Mouse (Mus musculus): ENCODE data around the gene Ccnf. TPM values are rescaled to one million over a fixed set of nuclear protein-coding genes. Genes with fewer than 3 reads are reported as not detected.

The Ccnf gene
- total and polyA plus RNA-seq, 3 experiments = 26.4 to 60.7 (median 40.1) TPM

GRCm38 (mm10) chr17:24174259-24174658, 77.0 kb downstream of the Ccnf start:
- H3K4me3 ChIP-seq (replicated peaks in 1 of 3; ENCODE audit: low read depth in 2 of 3, low read length in 2 of 3, poor library complexity in 1 of 3) = no peak overlapping the region
- no peaks in the 10 kb centered on the region for H3K27me3 ChIP-seq (replicated peaks)
- H3K4me2 ChIP-seq (ENCODE audit: insufficient read depth, low read depth, poor library complexity, severe bottlenecking) = no peak overlapping the region
- no peak overlapping the region for H3K27ac ChIP-seq (ENCODE audit: insufficient read depth, low read depth)
- no peaks in the 10 kb centered on the region for H3K79me2 ChIP-seq (replicated peaks; ENCODE audit: control insufficient read depth, extremely low read depth, insufficient read depth, poor library complexity, severe bottlenecking)
- no peak for DNase-seq (ENCODE audit: extremely low read depth)
- no peak for TF ChIP-seq ZNF384 (IDR thresholded peaks at IDR 0.05; ENCODE audit: low read depth, low read length)
- no peak for TF ChIP-seq POLR2AphosphoS2 (IDR thresholded peaks at IDR 0.05; ENCODE audit: low read depth, low read length)
- TF ChIP-seq CHD1 (IDR thresholded peaks at IDR 0.05; ENCODE audit: low read depth, low read length) = no peak
- TF ChIP-seq ZC3H11A (IDR thresholded peaks at IDR 0.05; ENCODE audit: low read depth, low read length) = no peak
- TF ChIP-seq MAZ (IDR thresholded peaks at IDR 0.05; ENCODE audit: low read depth, low read length) = no peak
- no peak for TF ChIP-seq RAD21 (IDR thresholded peaks at IDR 0.05; ENCODE audit: low read depth, low read length)
- TF ChIP-seq NRF1 (IDR thresholded peaks at IDR 0.05; ENCODE audit: low read depth, low read length) = no peak
- no peak for TF ChIP-seq ZMIZ1 (IDR thresholded peaks at IDR 0.05; ENCODE audit: low read depth, low read length)
- no peak for TF ChIP-seq USF1 (IDR thresholded peaks at IDR 0.05; ENCODE audit: low read depth, low read length)
- TF ChIP-seq ETS1 (conservative IDR thresholded peaks at IDR 0.05; ENCODE audit: low read depth, low read length) = no peak
- TF ChIP-seq CHD2 (IDR thresholded peaks at IDR 0.05; ENCODE audit: low read length) = no peak
- no peak for TF ChIP-seq CTCF (conservative IDR thresholded peaks at IDR 0.05 in 1 of 2, IDR thresholded peaks at IDR 0.05 in 1 of 2; ENCODE audit: low read depth in 2 of 2, low read length in 2 of 2)
- no peak for TF ChIP-seq NELFE (IDR thresholded peaks at IDR 0.05; ENCODE audit: low read depth, low read length)
- H3K9me3 ChIP-seq (replicated peaks; ENCODE audit: low read length) = no peaks in the 10 kb centered on the region
- in situ Hi-C loops (cut with MboI; ENCODE audit: low pct_ligation_motif_present, low pct_unique_long_range_greater_than_20kb, low sequenced_read_pairs) = no loop called here
- dilution Hi-C loops (cut with MboI; ENCODE audit: extremely low pct_ligation_motif_present, extremely low pct_unique_long_range_greater_than_20kb, low sequenced_read_pairs) = no loop called here
- peaks cover 13 to 37% of the 10 kb centered on the region in 2 experiments for H3K4me1 ChIP-seq (ENCODE audit: control insufficient read depth in 1 of 2, insufficient read depth in 2 of 2)
- H3K9ac ChIP-seq (ENCODE audit: insufficient read depth, low read depth) = no peak overlapping the region
- peaks cover 0 to 2% of the 10 kb centered on the region in 2 experiments for H3K36me3 ChIP-seq (replicated peaks in 1 of 2; ENCODE audit: control insufficient read depth in 1 of 2, insufficient read depth in 1 of 2, low read length in 1 of 2)

GRCm38 (mm10) chr17:24173423-24173822, 77.9 kb downstream of the Ccnf start:
- no peak overlapping the region for H3K27ac ChIP-seq (ENCODE audit: insufficient read depth, low read depth)
- peak; percentile 71 for DNase-seq (ENCODE audit: extremely low read depth)
- in situ Hi-C loops (cut with MboI; ENCODE audit: low pct_ligation_motif_present, low pct_unique_long_range_greater_than_20kb, low sequenced_read_pairs) = no loop called here

More at GRCm38 (mm10) chr17:24173423-24173822, 77.9 kb downstream of the Ccnf start:
- Histone ChIP-seq H3K4me1 (ENCODE audit: control insufficient read depth in 1 of 2, insufficient read depth in 2 of 2) (peaks cover 13 to 33% of the 10 kb centered on the region in 2 experiments), H3K4me3 (replicated peaks in 1 of 3; ENCODE audit: low read depth in 2 of 3, low read length in 2 of 3, poor library complexity in 1 of 3) (no peak overlapping the region), H3K4me2 (ENCODE audit: insufficient read depth, low read depth, poor library complexity, severe bottlenecking) (no peak overlapping the region), H3K27me3 (replicated peaks) (no peaks in the 10 kb centered on the region), H3K9me3 (replicated peaks; ENCODE audit: low read length) (no peaks in the 10 kb centered on the region), H3K9ac (ENCODE audit: insufficient read depth, low read depth) (no peak overlapping the region), H3K36me3 (replicated peaks in 1 of 2; ENCODE audit: control insufficient read depth in 1 of 2, insufficient read depth in 1 of 2, low read length in 1 of 2) (no peaks in the 10 kb centered on the region), H3K79me2 (replicated peaks; ENCODE audit: control insufficient read depth, extremely low read depth, insufficient read depth, poor library complexity, severe bottlenecking) (peaks cover 6% of the 10 kb centered on the region)
- peak; percentile 75 for TF ChIP-seq SMC3 (IDR thresholded peaks at IDR 0.05; ENCODE audit: low read depth, low read length)
- peak; percentile 84 for TF ChIP-seq RAD21 (IDR thresholded peaks at IDR 0.05; ENCODE audit: low read depth, low read length)
- TF ChIP-seq BHLHE40 (IDR thresholded peaks at IDR 0.05; ENCODE audit: low read depth, low read length) = no peak
- TF ChIP-seq USF1 (IDR thresholded peaks at IDR 0.05; ENCODE audit: low read depth, low read length) = no peak
- peak; percentile 91 to 93 for TF ChIP-seq CTCF (conservative IDR thresholded peaks at IDR 0.05 in 1 of 2, IDR thresholded peaks at IDR 0.05 in 1 of 2; ENCODE audit: low read depth in 2 of 2, low read length in 2 of 2)
- no peak for TF ChIP-seq E2F4 (IDR thresholded peaks at IDR 0.05; ENCODE audit: insufficient replicate concordance, low read depth, low read length)
- dilution Hi-C loops (cut with MboI; ENCODE audit: extremely low pct_ligation_motif_present, extremely low pct_unique_long_range_greater_than_20kb, low sequenced_read_pairs) = no loop called here

Other genes with a start within 250 kb of the Ccnf start
- not detected in 2 replicates for gene Prss27, start 213.3 kb downstream of the Ccnf start, total RNA-seq (2012; rRNA removed)
- not detected in 2 replicates for gene Prss27, start 213.3 kb downstream of the Ccnf start, total RNA-seq (2014; rRNA removed)
- gene Prss27, start 213.3 kb downstream of the Ccnf start, polyA plus RNA-seq (2012; ENCODE audit: insufficient read length, low read depth) = not detected in 2 replicates
- 30.1 and 36.9 TPM in 2 replicates for gene Kctd5, start 178.0 kb downstream of the Ccnf start, total RNA-seq (2012; rRNA removed)
- gene Kctd5, start 178.0 kb downstream of the Ccnf start, total RNA-seq (2014; rRNA removed) = 51.1 and 51.6 TPM in 2 replicates
- 44.3 and 44.6 TPM in 2 replicates for gene Kctd5, start 178.0 kb downstream of the Ccnf start, polyA plus RNA-seq (2012; ENCODE audit: insufficient read length, low read depth)
- gene Pdpk1, start 100.6 kb downstream of the Ccnf start, total RNA-seq (2012; rRNA removed) = 15.3 and 15.9 TPM in 2 replicates
- 16.7 and 17.0 TPM in 2 replicates for gene Pdpk1, start 100.6 kb downstream of the Ccnf start, total RNA-seq (2014; rRNA removed)
- 9.6 and 12.2 TPM in 2 replicates for gene Pdpk1, start 100.6 kb downstream of the Ccnf start, polyA plus RNA-seq (2012; ENCODE audit: insufficient read length, low read depth)
- gene Amdhd2, start 87.7 kb downstream of the Ccnf start, total RNA-seq (2012; rRNA removed) = 0.59 and 0.64 TPM in 2 replicates
- not detected in 2 replicates for gene Amdhd2, start 87.7 kb downstream of the Ccnf start, total RNA-seq (2014; rRNA removed)
- not detected in 2 replicates for gene Amdhd2, start 87.7 kb downstream of the Ccnf start, polyA plus RNA-seq (2012; ENCODE audit: insufficient read length, low read depth)
- 79.4 and 83.2 TPM in 2 replicates for gene Atp6v0c, start 81.8 kb downstream of the Ccnf start, total RNA-seq (2012; rRNA removed)
- 41.8 and 49.1 TPM in 2 replicates for gene Atp6v0c, start 81.8 kb downstream of the Ccnf start, total RNA-seq (2014; rRNA removed)
- gene Atp6v0c, start 81.8 kb downstream of the Ccnf start, polyA plus RNA-seq (2012; ENCODE audit: insufficient read length, low read depth) = 317 and 407 TPM in 2 replicates
- gene Tbc1d24, start 45.9 kb downstream of the Ccnf start, total RNA-seq (2012; rRNA removed) = 4.2 and 4.8 TPM in 2 replicates
- gene Tbc1d24, start 45.9 kb downstream of the Ccnf start, total RNA-seq (2014; rRNA removed) = 3.5 and 4.5 TPM in 2 replicates
- gene Tbc1d24, start 45.9 kb downstream of the Ccnf start, polyA plus RNA-seq (2012; ENCODE audit: insufficient read length, low read depth) = 5.8 and 6.6 TPM in 2 replicates
- 0.08 TPM in 2 replicates for gene Ntn3, start 42.0 kb downstream of the Ccnf start, total RNA-seq (2012; rRNA removed)
- gene Ntn3, start 42.0 kb downstream of the Ccnf start, total RNA-seq (2014; rRNA removed) = not detected in 2 replicates
- gene Ntn3, start 42.0 kb downstream of the Ccnf start, polyA plus RNA-seq (2012; ENCODE audit: insufficient read length, low read depth) = 0.10 TPM in 1 of 2 replicates, not detected in the other
- 11.8 and 13.6 TPM in 2 replicates for gene Tedc2, start 30.6 kb downstream of the Ccnf start, total RNA-seq (2012; rRNA removed)
- 14.1 and 14.7 TPM in 2 replicates for gene Tedc2, start 30.6 kb downstream of the Ccnf start, total RNA-seq (2014; rRNA removed)
- 14.1 and 14.5 TPM in 2 replicates for gene Tedc2, start 30.6 kb downstream of the Ccnf start, polyA plus RNA-seq (2012; ENCODE audit: insufficient read length, low read depth)
- gene Abca17, start 99.6 kb upstream of the Ccnf start, total RNA-seq (2012; rRNA removed) = not detected in 2 replicates
- gene Abca17, start 99.6 kb upstream of the Ccnf start, total RNA-seq (2014; rRNA removed) = 0.35 TPM in 1 of 2 replicates, not detected in the other
- gene Abca17, start 99.6 kb upstream of the Ccnf start, polyA plus RNA-seq (2012; ENCODE audit: insufficient read length, low read depth) = not detected in 2 replicates
- gene Abca3, start 100.5 kb upstream of the Ccnf start, total RNA-seq (2012; rRNA removed) = 5.7 and 8.4 TPM in 2 replicates
- 3.9 and 4.0 TPM in 2 replicates for gene Abca3, start 100.5 kb upstream of the Ccnf start, total RNA-seq (2014; rRNA removed)
- gene Abca3, start 100.5 kb upstream of the Ccnf start, polyA plus RNA-seq (2012; ENCODE audit: insufficient read length, low read depth) = 8.7 and 9.1 TPM in 2 replicates
- gene Rnps1, start 163.1 kb upstream of the Ccnf start, total RNA-seq (2012; rRNA removed) = 160 and 186 TPM in 2 replicates
- 288 and 302 TPM in 2 replicates for gene Rnps1, start 163.1 kb upstream of the Ccnf start, total RNA-seq (2014; rRNA removed)
- 252 and 255 TPM in 2 replicates for gene Rnps1, start 163.1 kb upstream of the Ccnf start, polyA plus RNA-seq (2012; ENCODE audit: insufficient read length, low read depth)
- gene Eci1, start 175.2 kb upstream of the Ccnf start, total RNA-seq (2012; rRNA removed) = 97.4 and 122 TPM in 2 replicates
- 94.7 and 100 TPM in 2 replicates for gene Eci1, start 175.2 kb upstream of the Ccnf start, total RNA-seq (2014; rRNA removed)
- 70.1 and 74.1 TPM in 2 replicates for gene Eci1, start 175.2 kb upstream of the Ccnf start, polyA plus RNA-seq (2012; ENCODE audit: insufficient read length, low read depth)
- 1.5 and 1.6 TPM in 2 replicates for gene Dnase1l2, start 191.6 kb upstream of the Ccnf start, total RNA-seq (2012; rRNA removed)
- 0.82 TPM in 2 replicates for gene Dnase1l2, start 191.6 kb upstream of the Ccnf start, total RNA-seq (2014; rRNA removed)
- gene Dnase1l2, start 191.6 kb upstream of the Ccnf start, polyA plus RNA-seq (2012; ENCODE audit: insufficient read length, low read depth) = 1.1 and 1.3 TPM in 2 replicates
- gene E4f1, start 218.8 kb upstream of the Ccnf start, total RNA-seq (2012; rRNA removed) = 21.5 and 22.7 TPM in 2 replicates
- 10.0 and 10.2 TPM in 2 replicates for gene E4f1, start 218.8 kb upstream of the Ccnf start, total RNA-seq (2014; rRNA removed)
- 16.2 and 17.4 TPM in 2 replicates for gene E4f1, start 218.8 kb upstream of the Ccnf start, polyA plus RNA-seq (2012; ENCODE audit: insufficient read length, low read depth)
- 14.2 and 17.3 TPM in 2 replicates for gene Pgp, start 218.9 kb upstream of the Ccnf start, total RNA-seq (2012; rRNA removed)
- gene Pgp, start 218.9 kb upstream of the Ccnf start, total RNA-seq (2014; rRNA removed) = 31.1 and 41.8 TPM in 2 replicates
- gene Pgp, start 218.9 kb upstream of the Ccnf start, polyA plus RNA-seq (2012; ENCODE audit: insufficient read length, low read depth) = 41.1 and 41.6 TPM in 2 replicates
- 0.98 and 1.1 TPM in 2 replicates for gene Bricd5, start 222.4 kb upstream of the Ccnf start, total RNA-seq (2012; rRNA removed)
- not detected in 2 replicates for gene Bricd5, start 222.4 kb upstream of the Ccnf start, total RNA-seq (2014; rRNA removed)
- 0.61 TPM in 1 of 2 replicates, not detected in the other for gene Bricd5, start 222.4 kb upstream of the Ccnf start, polyA plus RNA-seq (2012; ENCODE audit: insufficient read length, low read depth)
- gene Mlst8, start 227.6 kb upstream of the Ccnf start, total RNA-seq (2012; rRNA removed) = 10.0 and 13.6 TPM in 2 replicates
- 10.9 and 14.0 TPM in 2 replicates for gene Mlst8, start 227.6 kb upstream of the Ccnf start, total RNA-seq (2014; rRNA removed)
- 21.8 and 24.7 TPM in 2 replicates for gene Mlst8, start 227.6 kb upstream of the Ccnf start, polyA plus RNA-seq (2012; ENCODE audit: insufficient read length, low read depth)
- gene Caskin1, start 237.1 kb upstream of the Ccnf start, total RNA-seq (2012; rRNA removed) = 0.08 and 0.21 TPM in 2 replicates
- gene Caskin1, start 237.1 kb upstream of the Ccnf start, total RNA-seq (2014; rRNA removed) = not detected in 2 replicates
- gene Caskin1, start 237.1 kb upstream of the Ccnf start, polyA plus RNA-seq (2012; ENCODE audit: insufficient read length, low read depth) = 0.71 and 0.80 TPM in 2 replicates